Mouse (Mus musculus): ENCODE results near the gene 9930104L06Rik. TPM values are rescaled to one million over a fixed set of nuclear protein-coding genes. Genes with fewer than 3 reads are reported as not detected.

The 9930104L06Rik gene
- polyA plus RNA-seq, 1 experiment from 2014 or later = 16.1 TPM

GRCm38 (mm10) chr4:124950181-124951035 lies 13.6 kb downstream of the 9930104L06Rik start:
- ATAC-seq = no peak
- H3K4me1 ChIP-seq (ENCODE audit: control insufficient read depth, insufficient read depth, low read length) = no peaks in the 10 kb centered on the region
- no peak overlapping the region for H3K4me2 ChIP-seq (ENCODE audit: low read length)
- no peaks in the 10 kb centered on the region for H3K27me3 ChIP-seq (ENCODE audit: control insufficient read depth, insufficient read depth, low read depth, low read length)
- no peak overlapping the region for H3K27ac ChIP-seq (ENCODE audit: low read length)
- no peaks in the 10 kb centered on the region for H3K36me3 ChIP-seq (ENCODE audit: control insufficient read depth, insufficient read depth, low read length)
- WGBS = 85% methylated on average over 21 of the region's 21 CpGs
- no peak overlapping the region for H3K4me3 ChIP-seq (ENCODE audit: low read depth, low read length)
- no peak overlapping the region for H3K9ac ChIP-seq (ENCODE audit: low read depth, low read length)
- no peaks in the 10 kb centered on the region for H3K9me3 ChIP-seq (replicated peaks; ENCODE audit: control insufficient read depth, low read length, poor library complexity, severe bottlenecking)

- no peak overlapping the region for H3K4me2 ChIP-seq (ENCODE audit: low read length)
- no peaks in the 10 kb centered on the region for H3K4me1 ChIP-seq (ENCODE audit: control insufficient read depth, insufficient read depth, low read length)
- H3K9me3 ChIP-seq (replicated peaks; ENCODE audit: control insufficient read depth, low read length, poor library complexity, severe bottlenecking) = no peaks in the 10 kb centered on the region
- WGBS = 48% methylated on average over 10 of the region's 10 CpGs
- H3K9ac ChIP-seq (ENCODE audit: low read depth, low read length) = no peak overlapping the region
- H3K36me3 ChIP-seq (ENCODE audit: control insufficient read depth, insufficient read depth, low read length) = no peaks in the 10 kb centered on the region
- H3K27ac ChIP-seq (ENCODE audit: low read length) = no peak overlapping the region
- H3K4me3 ChIP-seq (ENCODE audit: low read depth, low read length) = no peak overlapping the region
- H3K27me3 ChIP-seq (ENCODE audit: control insufficient read depth, insufficient read depth, low read depth, low read length) = no peaks in the 10 kb centered on the region
- no peak for ATAC-seq
Observed at GRCm38 (mm10) chr4:124951036-124951433, 14.2 kb downstream of the 9930104L06Rik start.

- Histone ChIP-seq H3K9ac (ENCODE audit: low read depth, low read length) (no peak overlapping the region), H3K36me3 (ENCODE audit: control insufficient read depth, insufficient read depth, low read length) (no peaks in the 10 kb centered on the region), H3K9me3 (replicated peaks; ENCODE audit: control insufficient read depth, low read length, poor library complexity, severe bottlenecking) (no peaks in the 10 kb centered on the region), H3K27ac (ENCODE audit: low read length) (no peak overlapping the region), H3K4me1 (ENCODE audit: control insufficient read depth, insufficient read depth, low read length) (no peaks in the 10 kb centered on the region), H3K4me2 (ENCODE audit: low read length) (no peak overlapping the region), H3K4me3 (ENCODE audit: low read depth, low read length) (no peak overlapping the region), H3K27me3 (ENCODE audit: control insufficient read depth, insufficient read depth, low read depth, low read length) (no peaks in the 10 kb centered on the region)
- ATAC-seq = no peak
- WGBS = 80% methylated on average over 4 of the region's 4 CpGs
Observed at GRCm38 (mm10) chr4:124953546-124953945, 16.7 kb downstream of the 9930104L06Rik start.

GRCm38 (mm10) chr4:124957284-124957683 lies 20.4 kb downstream of the 9930104L06Rik start:
- H3K4me2 ChIP-seq (ENCODE audit: low read length) = no peak overlapping the region
- no peak for ATAC-seq
- H3K9ac ChIP-seq (ENCODE audit: low read depth, low read length) = no peak overlapping the region
- H3K9me3 ChIP-seq (replicated peaks; ENCODE audit: control insufficient read depth, low read length, poor library complexity, severe bottlenecking) = no peaks in the 10 kb centered on the region
- no peak overlapping the region for H3K27ac ChIP-seq (ENCODE audit: low read length)
- no peak overlapping the region for H3K4me3 ChIP-seq (ENCODE audit: low read depth, low read length)
- WGBS = 77% methylated on average over 2 of the region's 2 CpGs
- no peaks in the 10 kb centered on the region for H3K4me1 ChIP-seq (ENCODE audit: control insufficient read depth, insufficient read depth, low read length)
- no peaks in the 10 kb centered on the region for H3K27me3 ChIP-seq (ENCODE audit: control insufficient read depth, insufficient read depth, low read depth, low read length)
- H3K36me3 ChIP-seq (ENCODE audit: control insufficient read depth, insufficient read depth, low read length) = no peaks in the 10 kb centered on the region

GRCm38 (mm10) chr4:124959062-124959461 lies 22.2 kb downstream of the 9930104L06Rik start:
- ATAC-seq = no peak
- 72% methylated on average over 11 of the region's 11 CpGs for WGBS
- H3K27ac ChIP-seq (ENCODE audit: low read length) = no peak overlapping the region

GRCm38 (mm10) chr4:124960940-124961339 lies 24.1 kb downstream of the 9930104L06Rik start:
- Histone ChIP-seq H3K27me3 (ENCODE audit: control insufficient read depth, insufficient read depth, low read depth, low read length) (no peaks in the 10 kb centered on the region), H3K27ac (ENCODE audit: low read length) (no peak overlapping the region), H3K4me2 (ENCODE audit: low read length) (no peak overlapping the region), H3K9ac (ENCODE audit: low read depth, low read length) (no peak overlapping the region), H3K36me3 (ENCODE audit: control insufficient read depth, insufficient read depth, low read length) (no peaks in the 10 kb centered on the region), H3K9me3 (replicated peaks; ENCODE audit: control insufficient read depth, low read length, poor library complexity, severe bottlenecking) (no peaks in the 10 kb centered on the region), H3K4me1 (ENCODE audit: control insufficient read depth, insufficient read depth, low read length) (peaks cover 4% of the 10 kb centered on the region; the same call in 1 of the 2 replicates), H3K4me3 (ENCODE audit: low read depth, low read length) (no peak overlapping the region)
- WGBS = 95% methylated on average over 11 of the region's 11 CpGs
- no peak for ATAC-seq

More at GRCm38 (mm10) chr4:124959062-124959461, 22.2 kb downstream of the 9930104L06Rik start:
- H3K4me3 ChIP-seq (ENCODE audit: low read depth, low read length) = no peak overlapping the region
- no peaks in the 10 kb centered on the region for H3K36me3 ChIP-seq (ENCODE audit: control insufficient read depth, insufficient read depth, low read length)
- no peak overlapping the region for H3K4me2 ChIP-seq (ENCODE audit: low read length)
- H3K4me1 ChIP-seq (ENCODE audit: control insufficient read depth, insufficient read depth, low read length) = no peaks in the 10 kb centered on the region
- H3K9ac ChIP-seq (ENCODE audit: low read depth, low read length) = no peak overlapping the region
- H3K9me3 ChIP-seq (replicated peaks; ENCODE audit: control insufficient read depth, low read length, poor library complexity, severe bottlenecking) = no peaks in the 10 kb centered on the region
- no peaks in the 10 kb centered on the region for H3K27me3 ChIP-seq (ENCODE audit: control insufficient read depth, insufficient read depth, low read depth, low read length)

GRCm38 (mm10) chr4:124962576-124962975 lies 25.7 kb downstream of the 9930104L06Rik start:
- ATAC-seq = no peak
- Histone ChIP-seq H3K36me3 (ENCODE audit: control insufficient read depth, insufficient read depth, low read length) (no peaks in the 10 kb centered on the region), H3K27me3 (ENCODE audit: control insufficient read depth, insufficient read depth, low read depth, low read length) (no peaks in the 10 kb centered on the region), H3K4me1 (ENCODE audit: control insufficient read depth, insufficient read depth, low read length) (peaks cover 4% of the 10 kb centered on the region; the same call in 1 of the 2 replicates), H3K9me3 (replicated peaks; ENCODE audit: control insufficient read depth, low read length, poor library complexity, severe bottlenecking) (no peaks in the 10 kb centered on the region), H3K4me2 (ENCODE audit: low read length) (no peak overlapping the region), H3K4me3 (ENCODE audit: low read depth, low read length) (no peak overlapping the region), H3K27ac (ENCODE audit: low read length) (no peak overlapping the region), H3K9ac (ENCODE audit: low read depth, low read length) (no peak overlapping the region)
- 59% methylated on average over 11 of the region's 11 CpGs for WGBS

- Histone ChIP-seq H3K9ac (ENCODE audit: low read depth, low read length) (no peak overlapping the region), H3K27me3 (ENCODE audit: control insufficient read depth, insufficient read depth, low read depth, low read length) (no peaks in the 10 kb centered on the region), H3K27ac (ENCODE audit: low read length) (no peak overlapping the region), H3K4me2 (ENCODE audit: low read length) (no peak overlapping the region), H3K4me1 (ENCODE audit: control insufficient read depth, insufficient read depth, low read length) (peaks cover 4% of the 10 kb centered on the region; the same call in 1 of the 2 replicates), H3K4me3 (ENCODE audit: low read depth, low read length) (no peak overlapping the region), H3K36me3 (ENCODE audit: control insufficient read depth, insufficient read depth, low read length) (no peaks in the 10 kb centered on the region), H3K9me3 (replicated peaks; ENCODE audit: control insufficient read depth, low read length, poor library complexity, severe bottlenecking) (no peaks in the 10 kb centered on the region)
- ATAC-seq = peak; percentile 60; the same call in 1 of the 2 replicates
- WGBS = 5% methylated on average over 8 of the region's 8 CpGs
Observed at GRCm38 (mm10) chr4:124964912-124965599, 28.2 kb downstream of the 9930104L06Rik start.

- no peak for ATAC-seq
- no peaks in the 10 kb centered on the region for H3K27me3 ChIP-seq (ENCODE audit: control insufficient read depth, insufficient read depth, low read depth, low read length)
- no peak overlapping the region for H3K27ac ChIP-seq (ENCODE audit: low read length)
- no peaks in the 10 kb centered on the region for H3K36me3 ChIP-seq (ENCODE audit: control insufficient read depth, insufficient read depth, low read length)
- peaks cover 15% of the 10 kb centered on the region for H3K4me1 ChIP-seq (ENCODE audit: control insufficient read depth, insufficient read depth, low read length)
- WGBS = 60% methylated on average over 6 of the region's 6 CpGs
- no peaks in the 10 kb centered on the region for H3K9me3 ChIP-seq (replicated peaks; ENCODE audit: control insufficient read depth, low read length, poor library complexity, severe bottlenecking)
- H3K9ac ChIP-seq (ENCODE audit: low read depth, low read length) = no peak overlapping the region
- no peak overlapping the region for H3K4me2 ChIP-seq (ENCODE audit: low read length)
- no peak overlapping the region for H3K4me3 ChIP-seq (ENCODE audit: low read depth, low read length)
Observed at GRCm38 (mm10) chr4:124968711-124969110, 31.9 kb downstream of the 9930104L06Rik start.
